Mouse (Mus musculus) thymus, postnatal 4 days (tissue): Measurements from ENCODE around the gene Enah.

Experiments
- DNase-seq: peaks from one replicate; pipeline ENCODE4 v3.0.0; 2021

The Enah gene

GRCm38 (mm10) chr1:181873086-181873920 lies 146.5 kb downstream of the Enah start:
- peak; percentile 64 for DNase-seq

- no peak for DNase-seq
Observed at GRCm38 (mm10) chr1:181872639-181873038, 147.2 kb downstream of the Enah start.

GRCm38 (mm10) chr1:181866429-181867280 lies 153.1 kb downstream of the Enah start:
- DNase-seq: peak; percentile 18

GRCm38 (mm10) chr1:181865863-181866216 lies 153.9 kb downstream of the Enah start:
- DNase-seq: peak; percentile 44

GRCm38 (mm10) chr1:181864971-181865862 lies 154.6 kb downstream of the Enah start:
- DNase-seq: peak; percentile 58

GRCm38 (mm10) chr1:181863431-181863830 lies 156.4 kb downstream of the Enah start:
- peak; percentile 61 for DNase-seq

GRCm38 (mm10) chr1:181862676-181863374 lies 157.0 kb downstream of the Enah start:
- DNase-seq: peak; percentile 42

- peak; percentile 42 for DNase-seq
Observed at GRCm38 (mm10) chr1:181861181-181861902, 158.4 kb downstream of the Enah start.

- DNase-seq: peak; percentile 88
Observed at GRCm38 (mm10) chr1:181860659-181861058, 159.1 kb downstream of the Enah start.

- no peak for DNase-seq
Observed at GRCm38 (mm10) chr1:181856329-181856728, 163.5 kb downstream of the Enah start.

- no peak for DNase-seq
Observed at GRCm38 (mm10) chr1:181854829-181855228, 165.0 kb downstream of the Enah start.

- DNase-seq: peak; percentile 93
Observed at GRCm38 (mm10) chr1:181853081-181853736, 166.6 kb downstream of the Enah start.

- DNase-seq: peak; percentile 62
Observed at GRCm38 (mm10) chr1:181852466-181852865, 167.3 kb downstream of the Enah start.

- DNase-seq: no peak
Observed at GRCm38 (mm10) chr1:181851521-181852310, 168.1 kb downstream of the Enah start.

- DNase-seq: no peak
Observed at GRCm38 (mm10) chr1:181850441-181850840, 169.3 kb downstream of the Enah start.

- DNase-seq: no peak
Observed at GRCm38 (mm10) chr1:181848210-181848609, 171.6 kb downstream of the Enah start.

GRCm38 (mm10) chr1:181847396-181847795 lies 172.4 kb downstream of the Enah start:
- no peak for DNase-seq
